Mouse (Mus musculus): ENCODE data around the gene Eno4.

DNA sequence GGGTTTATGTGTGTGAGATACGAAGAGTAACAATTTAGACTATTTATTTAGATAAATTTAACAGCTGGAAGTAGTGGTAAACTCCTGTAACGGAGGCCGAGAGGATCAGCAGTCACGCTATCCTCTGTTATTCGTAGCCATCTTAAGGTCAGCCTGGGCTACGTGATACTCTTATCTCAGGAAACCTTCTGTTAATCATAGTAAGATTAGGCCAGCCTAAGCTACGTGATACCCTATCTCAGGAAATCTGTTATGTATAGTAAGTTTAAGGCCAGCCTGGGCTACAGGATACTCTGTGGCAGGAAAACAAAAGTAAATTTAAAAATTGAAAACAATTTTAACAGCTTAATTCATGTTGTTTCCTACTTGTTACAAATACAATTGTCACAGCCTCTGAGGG is 2.7 kb downstream of the Eno4 start:
- TF ChIP-seq EP300 (IDR thresholded peaks at IDR 0.05; ENCODE audit: low read depth): no peak
- TF ChIP-seq CTCF (IDR thresholded peaks at IDR 0.05; ENCODE audit: low read depth): no peak

Data from liver, embryonic 14.5 days (tissue).